Mouse (Mus musculus) C2C12 (cell line): ENCODE data around the gene Bloc1s5. TPM values are rescaled to one million over a fixed set of nuclear protein-coding genes. Genes with fewer than 3 reads are reported as not detected.

Source experiments
- H3K27me3 ChIP-seq: one replicate; pipeline ENCODE4 v1.6.1; 2011; ENCODE audit not compliant: control insufficient read depth, insufficient read depth, insufficient read length
- H3K36me3 ChIP-seq: one replicate; pipeline ENCODE4 v1.6.1; 2011; ENCODE audit not compliant: control insufficient read depth, insufficient read depth
- H3K4me3 ChIP-seq: one replicate; pipeline ENCODE4 v1.5.1; 2011; ENCODE audit warnings: mild to moderate bottlenecking, control low read depth; ENCODE audit not compliant: poor library complexity, insufficient read depth, severe bottlenecking
- H3K79me2 ChIP-seq: one replicate; pipeline ENCODE4 v1.6.1; 2011; ENCODE audit not compliant: control insufficient read depth, insufficient read depth
- H3K79me3 ChIP-seq: one replicate; pipeline ENCODE4 v1.6.1; 2011; ENCODE audit warnings: low read depth, control low read depth
- H3ac ChIP-seq: one replicate; pipeline ENCODE3; 2011; ENCODE audit warnings: low read depth; ENCODE audit not compliant: control insufficient read depth, insufficient read length
- CEBPB ChIP-seq: IDR thresholded peaks from one replicate; pipeline ENCODE4 v1.6.1; 2011; ENCODE audit warnings: low read depth, mild to moderate bottlenecking, control low read depth, moderate library complexity
- CTCF ChIP-seq: IDR thresholded peaks from one replicate; pipeline ENCODE4 v1.5.1; 2011; ENCODE audit not compliant: control insufficient read depth, insufficient read depth, insufficient read length
- FOSL1 ChIP-seq: IDR thresholded peaks from one replicate; pipeline ENCODE4 v1.8.0; 2011; ENCODE audit warnings: mild to moderate bottlenecking, low read length; ENCODE audit not compliant: poor library complexity, insufficient read depth, severe bottlenecking
- MAX ChIP-seq: IDR thresholded peaks from one replicate; pipeline ENCODE4 v1.6.1; 2011; ENCODE audit warnings: mild to moderate bottlenecking, control low read depth
- MYOD1 ChIP-seq: IDR thresholded peaks from one replicate; pipeline ENCODE4 v1.6.1; 2011; ENCODE audit warnings: low read depth; ENCODE audit not compliant: control insufficient read depth, insufficient read length
- MYOG ChIP-seq: IDR thresholded peaks from one replicate; pipeline ENCODE4 v1.6.1; 2011; ENCODE audit not compliant: control insufficient read depth, insufficient read length; ENCODE audit errors: extremely low read depth
- USF1 ChIP-seq: IDR thresholded peaks from one replicate; pipeline ENCODE4 v1.6.1; 2011; ENCODE audit warnings: low read depth, mild to moderate bottlenecking, control low read depth, moderate library complexity
- polyA plus RNA-seq: library from polyadenylated mRNA; unstranded; fragments of >200 nt; fragmentation: generic; extraction: Trizol; gene quantifications from one replicate; pipeline ENCODE4 v1.2.1, GENCODE M21; 2012; ENCODE audit warnings: missing spikeins

The Bloc1s5 gene
- polyA plus RNA-seq, 1 experiment, result 7.1 TPM

GRCm38 (mm10) chr13:38602966-38603365, 31.9 kb downstream of the Bloc1s5 start:
- Histone ChIP-seq H3K27me3 (no peaks in the 10 kb centered on the region), H3K4me3 (no peak overlapping the region), H3ac (no peak overlapping the region), H3K79me3 (no peaks in the 10 kb centered on the region), H3K79me2 (no peaks in the 10 kb centered on the region), H3K36me3 (no peaks in the 10 kb centered on the region)
- TF ChIP-seq MYOD1, result no peak
- no peak for TF ChIP-seq CTCF
- TF ChIP-seq FOSL1, result no peak
- TF ChIP-seq MAX, result no peak
- TF ChIP-seq USF1, result no peak
- TF ChIP-seq MYOG, result no peak
- TF ChIP-seq CEBPB, result no peak

GRCm38 (mm10) chr13:38602243-38602832, 32.6 kb downstream of the Bloc1s5 start:
- Histone ChIP-seq H3K79me3 (no peaks in the 10 kb centered on the region), H3K79me2 (no peaks in the 10 kb centered on the region), H3K36me3 (no peaks in the 10 kb centered on the region), H3K27me3 (no peaks in the 10 kb centered on the region), H3K4me3 (no peak overlapping the region), H3ac (no peak overlapping the region)
- TF ChIP-seq USF1 (no peak), CEBPB (no peak), CTCF (no peak)

GRCm38 (mm10) chr13:38600811-38601210, 34.1 kb downstream of the Bloc1s5 start:
- H3K4me3 ChIP-seq, result no peak overlapping the region
- no peaks in the 10 kb centered on the region for H3K79me2 ChIP-seq
- H3K36me3 ChIP-seq, result no peaks in the 10 kb centered on the region
- no peak overlapping the region for H3ac ChIP-seq
- TF ChIP-seq MAX, result no peak
- H3K27me3 ChIP-seq, result no peaks in the 10 kb centered on the region
- no peaks in the 10 kb centered on the region for H3K79me3 ChIP-seq

DNA sequence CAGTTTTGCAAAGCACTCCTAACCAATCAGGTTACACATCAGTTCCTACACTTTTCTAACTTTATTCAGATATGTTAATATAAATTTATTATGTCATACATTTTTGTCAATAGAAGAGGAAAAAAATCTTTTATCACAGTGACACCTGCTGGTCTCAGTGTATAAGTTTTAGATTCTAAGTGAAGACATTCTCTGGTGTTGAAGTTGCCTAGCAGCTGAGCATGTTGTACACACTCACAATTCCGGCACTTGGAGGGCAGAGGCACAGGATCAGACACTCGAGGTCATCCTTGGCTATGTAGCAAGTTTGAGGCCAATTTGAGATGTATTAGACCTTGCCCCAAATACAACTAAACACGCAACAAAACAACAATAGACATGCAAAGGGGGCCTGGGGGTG, 37.8 kb downstream of the Bloc1s5 start:
- no peaks in the 10 kb centered on the region for H3K27me3 ChIP-seq
- no peaks in the 10 kb centered on the region for H3K79me2 ChIP-seq
- H3K36me3 ChIP-seq, result no peaks in the 10 kb centered on the region
- TF ChIP-seq CEBPB (no peak), CTCF (no peak), MYOD1 (no peak), USF1 (no peak), MAX (no peak), FOSL1 (no peak), MYOG (no peak)
- no peak overlapping the region for H3ac ChIP-seq
- no peaks in the 10 kb centered on the region for H3K79me3 ChIP-seq
- no peak overlapping the region for H3K4me3 ChIP-seq

DNA sequence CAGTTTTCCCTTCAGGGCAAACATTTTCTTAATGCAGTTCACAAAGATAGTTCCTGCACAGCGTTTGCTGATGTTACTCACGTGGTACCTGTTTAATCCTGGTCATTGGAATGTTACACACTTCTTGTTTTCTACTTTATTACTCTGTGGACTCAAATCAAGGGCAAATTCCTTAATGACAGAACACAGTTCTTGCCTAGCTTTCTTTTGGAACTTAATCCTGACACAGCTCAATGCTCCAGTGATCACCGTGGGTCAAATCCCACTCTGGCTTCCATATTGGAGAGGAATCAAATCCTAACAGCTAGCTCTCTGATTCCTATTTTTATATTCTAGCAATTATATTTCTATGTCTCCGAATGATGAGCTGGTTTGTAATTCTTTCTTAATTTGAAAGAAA, 38.4 kb downstream of the Bloc1s5 start:
- Histone ChIP-seq H3K27me3 (no peaks in the 10 kb centered on the region), H3K4me3 (no peak overlapping the region), H3K36me3 (no peaks in the 10 kb centered on the region), H3K79me2 (no peaks in the 10 kb centered on the region), H3ac (no peak overlapping the region), H3K79me3 (no peaks in the 10 kb centered on the region)
- TF ChIP-seq CEBPB, result no peak
- TF ChIP-seq MYOD1, result no peak
- no peak for TF ChIP-seq MYOG

DNA sequence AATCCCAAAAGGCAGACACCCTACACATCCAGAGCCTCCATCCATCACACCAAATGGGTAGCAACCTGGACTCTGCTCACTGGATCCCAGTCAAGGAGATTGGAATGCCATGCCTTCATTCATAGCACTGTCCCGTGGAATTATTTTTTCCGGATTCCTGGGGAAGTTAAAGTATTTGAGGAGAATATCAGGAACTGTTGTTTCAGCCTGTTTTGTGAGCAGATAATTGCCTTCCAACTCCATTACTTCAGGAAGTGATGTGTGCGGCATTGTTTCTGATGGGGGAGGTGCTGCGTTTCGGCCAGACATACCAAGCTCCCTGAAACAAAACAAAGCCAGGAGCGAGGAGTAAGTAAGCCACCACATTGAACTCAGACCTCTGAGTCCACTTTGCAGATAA, 41.8 kb downstream of the Bloc1s5 start:
- H3K4me3 ChIP-seq, result no peak overlapping the region
- H3K79me2 ChIP-seq, result no peaks in the 10 kb centered on the region
- H3ac ChIP-seq, result no peak overlapping the region
- no peaks in the 10 kb centered on the region for H3K79me3 ChIP-seq
- H3K36me3 ChIP-seq, result no peaks in the 10 kb centered on the region
- H3K27me3 ChIP-seq, result no peaks in the 10 kb centered on the region
- TF ChIP-seq USF1 (no peak), MYOG (no peak), CEBPB (no peak), MAX (no peak), FOSL1 (no peak), MYOD1 (no peak), CTCF (no peak)
